8 mouse cellular contexts compared by ENCODE assay signal in genomic region chr12:72759956-72760355, GRCm38 (mm10). TPM values are rescaled to one million over a fixed set of nuclear protein-coding genes. Genes with fewer than 3 reads are reported as not detected.
DNase-seq lines count a peak whose midpoint lies in the region; ATAC-seq and TF ChIP-seq lines count a peak whose summit lies in the region.

No protein-coding gene starts in this region.

- peak overlapping the region; percentile 62 for H3K4me2 ChIP-seq in forebrain, embryonic 15.5 days (replicated peaks)
- H3K4me2 ChIP-seq in liver, embryonic 15.5 days: peak overlapping the region; percentile 95

- no peak for ATAC-seq in forebrain, embryonic 15.5 days (replicated peaks)
- ATAC-seq in liver, embryonic 15.5 days (ENCODE audit: insufficient read depth): no peak

- peaks cover 35% of the 10 kb centered on the region for H3K79me2 ChIP-seq in C2C12 (ENCODE audit: control insufficient read depth, insufficient read depth)

- H3ac ChIP-seq in C2C12 (ENCODE audit: control insufficient read depth, insufficient read length, low read depth): peak overlapping the region; percentile 6

- TF ChIP-seq CTCF in gastrocnemius, adult 2 months (IDR thresholded peaks at IDR 0.05): no peak
- TF ChIP-seq CTCF in C2C12 (IDR thresholded peaks at IDR 0.05; ENCODE audit: control insufficient read depth, insufficient read depth, insufficient read length): no peak

- peak overlapping the region; percentile 84 for H3K4me3 ChIP-seq in gastrocnemius, adult 2 months
- H3K4me3 ChIP-seq in C2C12 (ENCODE audit: insufficient read depth, poor library complexity, severe bottlenecking): no peak overlapping the region
- H3K4me3 ChIP-seq in forebrain, embryonic 15.5 days: peak overlapping the region; percentile 95
- H3K4me3 ChIP-seq in liver, embryonic 15.5 days (replicated peaks): peak overlapping the region; percentile 92

- 7% methylated on average over 7 of the region's 7 CpGs for WGBS in forebrain, embryonic 15.5 days
- WGBS in liver, embryonic 15.5 days (ENCODE audit: insufficient replicate concordance): 15% methylated on average over 7 of the region's 7 CpGs

- H3K9me3 ChIP-seq in forebrain, embryonic 15.5 days: no peaks in the 10 kb centered on the region
- no peaks in the 10 kb centered on the region for H3K9me3 ChIP-seq in liver, embryonic 15.5 days (replicated peaks)

- DNase-seq in gastrocnemius, adult 2 months: no peak
- DNase-seq in gastrocnemius, postnatal 25 days: no peak
- no peak for DNase-seq in Muller cell, postnatal 12 days (ENCODE audit: inconsistent ontology term)
- DNase-seq in embryo, embryonic 11 days: no peak
- DNase-seq in layer of hippocampus, postnatal 14 days (ENCODE audit: low spot score in 2 of 2): no peak

- H3K79me3 ChIP-seq in C2C12 (ENCODE audit: low read depth): peaks cover 33% of the 10 kb centered on the region

- H3K36me3 ChIP-seq in C2C12 (ENCODE audit: control insufficient read depth, insufficient read depth): no peaks in the 10 kb centered on the region
- no peaks in the 10 kb centered on the region for H3K36me3 ChIP-seq in forebrain, embryonic 15.5 days
- H3K36me3 ChIP-seq in liver, embryonic 15.5 days (replicated peaks): no peaks in the 10 kb centered on the region

- H3K4me1 ChIP-seq in forebrain, embryonic 15.5 days: peaks cover 25% of the 10 kb centered on the region
- H3K4me1 ChIP-seq in liver, embryonic 15.5 days (replicated peaks): peaks cover 34% of the 10 kb centered on the region

- H3K27ac ChIP-seq in gastrocnemius, adult 2 months: peak overlapping the region; percentile 97
- H3K27ac ChIP-seq in forebrain, embryonic 15.5 days (replicated peaks): peak overlapping the region; percentile 99
- 0 out of 2 replicates have a peak overlapping the region, but pooled peaks have one; percentile 99 for H3K27ac ChIP-seq in liver, embryonic 15.5 days (replicated peaks)

- no peaks in the 10 kb centered on the region for H3K27me3 ChIP-seq in C2C12 (ENCODE audit: control insufficient read depth, insufficient read depth, insufficient read length)
- H3K27me3 ChIP-seq in forebrain, embryonic 15.5 days: no peaks in the 10 kb centered on the region
- H3K27me3 ChIP-seq in liver, embryonic 15.5 days: no peaks in the 10 kb centered on the region

- peak overlapping the region; percentile 16; the same call in 1 of the 2 replicates for H3K9ac ChIP-seq in forebrain, embryonic 15.5 days (replicated peaks)
- peak overlapping the region; percentile 99; the same call in 1 of the 2 replicates for H3K9ac ChIP-seq in liver, embryonic 15.5 days

- intact Hi-C loops in gastrocnemius, adult 2 months (cut with DNase I): loop anchor here (5.0 kb wide), 2 partner anchors 72 to 223 kb away; partner anchors contain the start of gene Pcnx4

TF ChIP-seq in C2C12, 6 proteins besides CTCF, POLR2A, EP300 and RAD21:
- TF ChIP-seq USF1 (IDR thresholded peaks at IDR 0.05; ENCODE audit: low read depth) (no peak), MYOD1 (IDR thresholded peaks at IDR 0.05; ENCODE audit: control insufficient read depth, insufficient read length, low read depth) (no peak), FOSL1 (IDR thresholded peaks at IDR 0.05; ENCODE audit: insufficient read depth, low read length, poor library complexity, severe bottlenecking) (no peak), CEBPB (IDR thresholded peaks at IDR 0.05; ENCODE audit: low read depth) (no peak), MYOG (IDR thresholded peaks at IDR 0.05; ENCODE audit: control insufficient read depth, extremely low read depth, insufficient read length) (no peak), MAX (IDR thresholded peaks at IDR 0.05) (no peak)

RNA-seq across cellular contexts. Expression of gene Ppm1a, which starts 2.7 kb away (rescaled TPM):
- 100 to 1,000 TPM; 295 to 308 TPM for total RNA-seq in gastrocnemius, adult 2 months (2021)
- 100 to 1,000 TPM; 215 to 234 TPM for total RNA-seq in gastrocnemius, postnatal 25 days (2021)
- 80.6 TPM for polyA plus RNA-seq in C2C12 (2012; fragmentation: generic; extraction: Trizol)
- 55.2 and 66.9 TPM in 2 replicates for polyA plus RNA-seq in forebrain, embryonic 15.5 days (2015; fragmentation: Nextera tagmentation; extraction: Ambion mirVana)
- 26.2 and 27.7 TPM in 2 replicates for polyA plus RNA-seq in liver, embryonic 15.5 days (2015; fragmentation: Nextera tagmentation; extraction: Ambion mirVana)
- total RNA-seq in layer of hippocampus, postnatal 14 days (2021): 100 to 1,000 TPM; 215 to 243 TPM
